Mouse (Mus musculus) layer of hippocampus, adult 9-11 months (tissue): Measurements from ENCODE around the gene 1700003E16Rik.

ENCODE experiments used
- DNase-seq: peaks from one replicate; pipeline ENCODE4 v3.0.0; 2022

Gene 1700003E16Rik

GRCm38 (mm10) chr6:83161442-83161841, 5.2 kb downstream of the 1700003E16Rik start:
- no peak for DNase-seq

DNA sequence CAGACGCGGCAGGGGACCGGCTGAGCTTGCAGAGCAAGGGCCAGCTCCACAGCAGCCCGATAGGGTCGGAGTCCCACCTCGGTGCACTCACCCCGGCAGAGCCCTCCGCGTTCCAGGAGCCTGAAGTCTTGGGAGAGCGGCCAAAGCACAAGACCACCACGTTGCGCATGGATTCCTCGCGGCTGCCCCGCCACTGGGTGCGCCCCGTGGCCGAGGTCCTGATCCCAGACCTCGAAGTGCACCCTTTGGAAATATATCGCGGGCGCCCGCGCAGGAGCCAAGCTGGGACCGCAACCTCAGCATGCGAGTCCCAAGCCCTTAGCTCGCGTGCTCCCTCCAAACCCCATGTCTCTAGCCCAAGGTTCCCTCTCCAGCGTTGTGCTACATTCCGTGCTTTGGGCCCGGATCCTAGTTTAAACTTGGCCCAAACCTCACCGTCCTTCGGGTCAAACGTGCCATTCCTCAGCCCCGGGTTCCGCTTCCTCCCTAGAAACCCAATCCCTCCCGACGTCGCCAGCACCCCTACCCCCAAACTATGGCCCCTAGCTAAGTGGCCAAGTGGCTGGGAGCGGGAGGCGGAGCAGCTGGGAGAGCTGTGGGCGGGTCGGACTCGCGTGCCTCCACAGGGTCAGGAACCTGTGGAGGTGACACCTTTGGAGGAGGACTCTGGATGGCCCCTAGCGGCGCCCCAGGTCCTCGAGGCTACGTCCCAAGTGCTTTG, 5.9 kb downstream of the 1700003E16Rik start:
- no peak for DNase-seq

GRCm38 (mm10) chr6:83162701-83163100, 6.5 kb downstream of the 1700003E16Rik start:
- DNase-seq = no peak

DNA sequence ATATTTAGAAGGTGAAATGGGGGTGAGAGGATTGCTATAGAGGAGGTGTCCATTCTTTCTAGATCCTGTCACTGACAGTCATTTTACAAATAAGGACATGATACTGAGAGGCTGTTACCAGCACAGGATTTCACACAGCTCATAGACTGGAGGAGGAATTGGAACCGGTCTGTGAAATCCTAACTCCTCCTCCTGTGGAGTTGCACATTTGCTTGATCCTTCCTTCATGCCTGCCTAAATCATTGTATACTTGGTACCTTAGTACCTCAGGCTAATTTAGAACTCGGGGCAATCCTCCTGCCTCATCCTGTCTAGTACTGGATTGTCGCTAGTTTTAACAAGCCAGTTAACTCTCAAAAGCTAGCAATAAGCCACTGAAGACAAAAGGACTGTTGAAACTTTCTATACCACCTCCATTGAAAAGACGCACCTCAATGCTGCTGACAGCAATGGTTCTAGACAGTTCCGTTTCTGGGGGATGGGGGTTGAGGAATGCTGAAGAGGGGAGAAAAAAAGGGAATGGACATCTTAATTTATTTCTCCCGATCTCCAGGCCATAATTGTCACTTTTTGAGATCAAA, 8.9 kb downstream of the 1700003E16Rik start:
- no peak for DNase-seq

DNA sequence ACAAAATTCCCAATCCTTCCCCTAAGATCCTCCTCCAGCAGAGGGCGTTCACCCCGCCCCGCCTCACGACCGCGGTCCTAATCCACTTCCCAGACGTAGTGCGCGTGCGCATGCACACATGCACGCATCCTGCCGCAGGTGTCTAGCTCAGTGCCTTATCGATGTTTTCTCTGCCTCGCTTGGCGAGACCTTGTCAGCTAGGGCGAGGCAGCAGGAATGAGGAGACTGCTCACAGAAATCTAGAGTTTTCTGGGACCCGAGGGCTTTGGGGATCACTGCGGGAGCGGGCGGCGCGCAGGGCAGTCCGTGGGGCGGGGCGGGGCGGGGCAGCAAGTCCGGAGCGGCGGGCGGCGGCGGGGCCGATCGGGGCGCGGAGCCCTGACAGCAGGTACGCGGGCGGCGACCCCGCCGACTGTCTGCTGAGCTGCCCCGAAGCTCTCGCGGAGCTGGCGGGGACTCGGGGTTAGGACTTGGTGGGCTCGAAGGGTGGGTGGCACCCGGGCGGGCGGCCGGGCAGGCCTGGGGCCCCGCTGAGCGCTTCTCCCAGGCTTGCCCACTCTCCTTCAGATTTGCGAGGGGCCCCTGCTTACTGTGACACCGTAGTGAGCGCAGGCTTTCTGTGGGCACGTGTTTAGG, 9.5 kb downstream of the 1700003E16Rik start, which contains the start of gene Dctn1:
Gene Dctn1 (plus strand): TSS at position 314 of the 636 bp plus-strand sequence.
- peak; percentile 93 for DNase-seq

- no peak for DNase-seq
Observed at GRCm38 (mm10) chr6:83166243-83166630, 10.0 kb downstream of the 1700003E16Rik start.

- no peak for DNase-seq
Observed at GRCm38 (mm10) chr6:83169872-83170271, 13.7 kb downstream of the 1700003E16Rik start.

DNA sequence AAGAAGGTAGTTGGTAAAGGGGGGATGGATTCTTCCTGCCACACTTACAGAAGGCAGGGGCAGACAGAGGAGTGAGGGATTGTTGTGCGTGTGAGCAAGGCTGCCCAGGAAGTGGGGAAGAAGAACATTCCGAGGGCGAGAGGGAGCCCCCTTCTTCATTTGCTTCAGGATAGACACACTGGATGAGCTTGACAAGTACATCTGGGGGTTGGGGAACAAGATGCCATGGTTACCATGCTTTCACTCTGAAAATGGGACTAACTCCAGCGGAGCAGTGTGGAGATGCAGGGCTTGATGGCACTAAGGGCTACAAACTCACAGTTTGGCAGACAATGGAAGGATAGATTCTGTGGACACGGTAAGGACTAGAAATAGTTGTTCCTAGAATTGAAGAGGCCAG, 14.9 kb downstream of the 1700003E16Rik start:
- DNase-seq = no peak

DNA sequence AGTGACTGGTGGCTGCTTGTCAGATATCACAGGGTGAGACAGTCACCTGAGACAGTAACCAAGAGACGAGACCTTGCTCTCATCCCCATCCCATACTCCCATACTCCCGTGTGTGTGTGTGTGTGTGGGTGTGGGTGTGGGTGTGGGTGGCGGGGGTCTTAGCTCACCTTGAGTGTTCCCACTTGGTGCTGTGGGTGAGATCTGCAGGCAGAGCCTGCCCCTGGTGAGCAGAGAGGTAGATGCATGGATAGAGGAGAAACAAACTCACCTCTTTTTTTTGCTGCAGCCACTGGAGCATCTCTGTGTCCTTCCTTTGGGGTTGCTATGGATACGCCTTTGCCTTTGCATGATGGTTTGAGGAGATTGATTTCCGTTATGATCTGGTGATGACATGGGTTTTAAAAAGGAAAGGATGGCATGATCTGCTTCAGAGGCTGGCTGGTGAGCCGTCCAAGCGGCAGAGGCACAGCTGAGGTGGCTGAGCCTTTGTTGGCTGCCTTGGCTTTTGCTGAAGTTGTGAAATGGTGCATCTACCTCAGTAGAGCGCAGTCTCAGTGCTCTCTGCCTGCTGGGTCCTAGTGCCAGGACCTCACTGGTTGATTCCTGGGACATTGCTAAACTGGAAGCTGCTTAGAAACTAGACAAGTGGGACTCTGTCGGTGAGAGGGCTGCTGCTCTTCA, 16.2 kb downstream of the 1700003E16Rik start:
- DNase-seq = peak; percentile 75

GRCm38 (mm10) chr6:83175996-83176395, 19.8 kb downstream of the 1700003E16Rik start:
- DNase-seq = no peak

DNA sequence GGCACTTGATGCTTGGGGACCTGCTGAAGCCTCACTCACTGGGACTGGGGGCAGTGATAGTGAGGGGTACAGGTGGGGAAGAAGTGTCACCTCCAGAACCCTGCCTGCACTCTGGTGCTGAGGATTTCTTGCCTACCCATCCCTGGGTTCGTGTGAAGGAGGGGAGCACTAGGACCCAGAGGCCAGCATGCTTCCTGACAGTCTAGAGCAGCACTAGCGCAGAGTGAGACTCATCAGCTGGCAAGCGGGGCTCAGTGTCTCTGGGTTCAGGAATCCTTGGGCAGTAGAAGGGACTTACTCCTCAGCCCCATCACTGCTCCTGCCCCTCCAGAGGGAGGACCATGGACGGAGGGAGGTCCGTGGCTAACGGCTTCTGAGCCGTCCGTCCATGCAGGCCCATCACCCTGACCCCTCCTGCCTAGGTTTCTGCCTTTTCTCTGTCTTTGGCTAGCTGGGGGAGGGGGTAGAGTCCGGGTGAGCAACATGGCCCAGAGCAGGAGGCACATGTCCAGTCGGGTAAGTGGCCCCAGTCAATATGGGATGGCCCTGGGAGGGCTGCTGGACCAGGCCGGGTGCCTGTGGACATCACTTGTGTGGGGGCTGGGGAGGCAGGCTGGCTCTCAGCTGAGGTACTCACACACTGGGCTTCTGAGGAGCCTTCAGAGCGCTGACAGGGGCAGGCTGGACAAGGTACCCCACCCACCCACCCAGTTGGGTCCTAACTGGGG, 23.4 kb downstream of the 1700003E16Rik start:
- DNase-seq = peak; percentile 69

DNA sequence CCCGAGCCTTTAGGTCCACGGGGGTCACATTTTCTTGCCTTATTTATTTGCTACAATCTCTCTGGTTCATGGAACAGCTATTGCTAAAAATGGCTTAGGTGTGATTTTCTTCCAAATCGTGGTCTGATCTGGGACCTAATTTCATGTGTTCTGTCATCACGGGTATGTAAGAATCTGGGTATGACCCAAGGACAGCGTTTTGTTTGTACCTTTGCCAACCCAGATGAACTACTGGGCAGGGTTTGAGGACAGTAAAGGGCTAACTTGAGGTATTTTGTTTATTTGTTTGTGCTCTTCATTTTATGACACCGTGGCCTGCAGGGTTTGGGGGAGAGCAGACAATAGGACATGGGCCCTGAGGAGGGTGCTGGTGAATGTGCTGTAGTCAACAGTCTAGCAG, 24.4 kb downstream of the 1700003E16Rik start:
- DNase-seq = no peak

DNA sequence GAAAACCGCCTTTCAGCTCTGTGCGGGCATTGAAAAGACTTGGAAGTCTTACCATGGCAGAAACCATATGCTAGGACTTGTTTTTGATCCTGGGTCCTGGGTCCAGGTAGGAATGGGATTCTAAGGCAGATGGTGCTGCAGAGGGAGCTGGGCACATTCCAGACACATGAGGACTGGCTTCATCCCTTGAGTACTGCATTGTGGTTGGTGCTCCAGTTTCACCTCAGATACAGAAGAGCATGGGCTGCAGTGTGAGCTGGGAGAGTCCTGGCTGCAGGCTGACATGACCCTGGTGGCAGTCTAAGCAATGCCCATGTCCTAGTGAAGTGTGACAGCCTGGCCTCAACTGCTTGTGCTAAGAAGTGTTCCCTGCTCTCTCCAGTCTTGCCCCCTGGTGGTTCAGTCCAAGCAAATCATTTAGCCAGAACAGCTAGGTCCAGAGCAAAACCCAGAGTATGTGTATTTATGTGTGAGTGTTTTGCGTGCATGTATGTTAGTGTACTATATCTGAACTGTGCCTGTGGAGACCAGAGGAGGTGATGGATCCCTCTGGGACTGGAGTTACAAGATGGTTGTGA, 28.7 kb downstream of the 1700003E16Rik start:
- DNase-seq = no peak

DNA sequence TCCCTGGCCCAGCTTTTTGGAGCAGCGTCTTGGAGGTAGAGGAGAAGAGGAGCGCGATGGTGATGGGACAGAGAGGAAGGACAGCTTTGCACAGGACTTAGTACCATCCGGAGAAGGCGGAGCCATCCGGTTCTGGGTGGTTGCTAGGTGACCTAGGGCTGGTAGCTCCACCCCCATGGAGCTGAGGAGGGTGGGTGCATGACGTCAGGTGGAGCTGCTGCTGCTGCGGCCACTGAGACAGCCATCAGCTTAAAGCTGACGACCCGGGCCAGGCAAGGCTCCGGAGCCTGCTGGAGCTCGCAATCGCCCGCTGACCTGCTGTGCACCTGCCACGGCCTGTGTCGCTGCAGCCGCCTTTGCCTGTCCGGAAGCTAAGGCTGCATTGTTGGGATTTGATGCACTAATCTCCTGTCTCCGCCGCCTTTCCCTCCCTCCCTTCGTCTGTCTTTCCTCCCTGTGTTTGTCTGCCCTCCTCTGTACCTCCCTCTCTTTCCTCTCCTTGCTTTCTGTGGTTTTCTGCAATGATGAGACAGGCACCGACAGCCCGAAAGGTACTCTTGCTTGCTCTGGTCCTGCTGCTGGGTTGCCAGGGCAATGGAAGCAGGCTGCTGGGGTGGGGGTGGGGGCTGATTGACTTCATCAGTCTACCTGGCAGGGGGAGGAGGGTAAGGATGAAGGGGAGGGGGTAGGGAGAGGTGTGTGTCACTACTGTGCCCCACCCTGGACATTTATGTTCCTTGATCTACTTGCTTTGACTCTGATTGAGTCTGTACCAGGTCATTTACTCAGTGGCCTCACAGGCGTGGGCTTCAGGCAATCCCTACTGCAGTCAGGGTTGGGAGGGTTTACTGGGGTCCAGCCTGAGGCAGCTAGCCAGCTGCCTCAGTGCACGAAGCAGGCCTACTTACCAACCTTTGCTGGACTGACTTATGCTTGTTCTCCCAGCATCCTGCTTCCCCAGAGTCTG, 30.0 kb downstream of the 1700003E16Rik start:
- DNase-seq = peak; percentile 95

DNA sequence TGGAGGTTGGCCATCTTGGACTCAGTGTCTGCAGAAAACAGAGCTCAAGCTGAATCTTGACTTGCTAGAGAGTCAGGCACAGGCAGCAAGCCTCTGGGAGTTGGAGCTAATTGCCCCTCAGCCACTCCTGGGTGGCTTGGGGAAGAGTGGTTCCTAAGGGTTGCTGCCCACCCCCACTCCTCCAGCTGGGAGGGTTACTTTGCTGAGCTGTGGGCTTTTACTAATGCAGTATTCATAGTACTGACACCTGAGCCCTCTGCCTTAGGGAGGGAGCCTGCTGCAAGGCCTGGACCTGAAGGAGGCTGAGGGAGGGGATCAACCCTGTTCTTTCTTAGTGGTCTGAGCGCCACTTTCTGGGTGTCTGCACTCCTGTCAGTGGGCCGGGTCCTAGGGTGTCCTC, 30.7 kb downstream of the 1700003E16Rik start:
- DNase-seq = no peak

DNA sequence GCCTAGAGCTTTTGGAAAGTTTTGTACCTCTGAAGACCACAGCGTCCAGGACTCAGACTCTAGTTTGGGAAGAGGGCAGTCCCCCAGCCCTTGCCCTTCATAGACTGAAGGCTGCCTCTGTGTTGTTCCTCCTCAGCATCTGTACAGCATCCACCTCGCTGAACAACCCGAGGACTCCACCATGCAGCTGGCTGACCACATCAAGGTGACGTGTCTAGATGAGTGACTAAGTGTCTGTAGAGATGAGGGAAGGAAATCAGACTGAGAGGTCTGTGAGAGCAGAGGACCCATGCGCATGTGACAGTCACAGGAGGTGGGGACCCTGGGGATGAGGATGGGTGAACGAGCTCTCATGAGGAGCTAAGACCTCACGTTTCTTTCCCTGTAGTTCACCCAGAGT, 37.4 kb downstream of the 1700003E16Rik start:
- no peak for DNase-seq

DNA sequence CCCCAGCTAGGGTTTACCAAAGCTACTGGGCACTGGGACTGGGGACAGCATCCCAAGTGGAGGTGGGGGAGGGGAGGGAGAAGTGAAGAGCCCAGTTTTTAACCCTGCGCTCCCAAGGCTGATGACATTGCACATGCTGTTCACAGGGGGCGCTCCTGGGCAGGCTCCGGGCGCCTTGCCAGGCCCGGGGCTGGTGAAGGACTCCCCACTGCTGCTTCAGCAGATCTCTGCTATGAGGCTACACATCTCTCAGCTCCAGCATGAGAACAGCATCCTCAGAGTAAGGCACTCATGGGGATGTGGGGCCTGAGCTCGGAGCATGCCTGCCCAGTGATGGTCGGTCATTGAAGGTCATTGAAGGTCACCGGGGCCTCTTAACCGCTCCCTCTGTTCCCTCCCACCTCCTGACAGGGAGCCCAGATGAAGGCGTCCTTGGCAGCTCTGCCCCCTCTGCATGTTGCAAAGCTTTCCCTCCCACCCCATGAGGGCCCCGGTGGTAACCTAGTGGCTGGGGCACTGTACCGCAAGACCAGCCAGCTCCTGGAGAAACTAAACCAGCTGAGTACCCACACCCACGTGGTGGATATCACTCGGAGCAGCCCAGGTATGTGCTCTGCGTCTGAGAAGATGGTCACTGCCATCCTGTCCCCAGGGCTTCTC, 41.3 kb downstream of the 1700003E16Rik start:
- DNase-seq = peak; percentile 63

DNA sequence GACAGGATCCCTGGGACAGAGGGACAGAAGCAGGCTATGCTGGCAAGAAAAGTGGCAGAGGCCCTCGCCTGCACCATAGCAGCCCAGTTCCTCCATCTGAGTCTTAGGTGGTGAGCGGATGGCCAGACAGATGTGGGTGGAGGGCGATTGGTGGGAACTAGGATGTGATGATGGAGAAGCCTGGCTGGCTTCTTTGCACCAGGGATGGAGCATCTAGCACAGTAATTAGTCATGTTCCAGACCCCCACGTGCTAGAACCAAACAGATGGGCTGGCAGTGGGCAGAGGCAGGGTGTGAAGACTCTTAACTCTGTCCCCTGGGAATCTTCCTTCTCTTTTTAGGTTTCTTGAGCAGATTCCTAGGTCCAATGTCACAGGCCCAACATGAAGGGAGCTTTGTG, 47.1 kb downstream of the 1700003E16Rik start:
- DNase-seq = no peak

DNA sequence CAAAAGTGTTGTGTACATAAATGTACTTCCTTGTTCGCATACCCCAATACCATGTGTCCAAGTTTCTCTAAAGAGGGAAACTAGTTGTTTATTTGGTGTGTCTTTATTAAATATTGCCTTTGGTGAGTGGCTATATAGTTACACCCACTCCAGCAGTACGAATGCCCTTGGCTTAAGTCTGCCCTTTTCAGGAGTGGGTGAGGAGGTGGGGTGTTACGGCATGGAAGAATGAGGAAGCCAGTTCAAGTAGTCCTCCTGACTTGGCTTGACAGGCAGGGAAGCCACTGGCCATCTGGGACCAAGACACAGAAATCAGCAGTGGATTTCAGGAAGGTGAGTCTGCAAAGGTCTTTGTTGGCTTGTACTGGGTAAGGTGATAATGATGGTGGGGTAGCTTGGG, 49.6 kb downstream of the 1700003E16Rik start:
- DNase-seq = no peak

DNA sequence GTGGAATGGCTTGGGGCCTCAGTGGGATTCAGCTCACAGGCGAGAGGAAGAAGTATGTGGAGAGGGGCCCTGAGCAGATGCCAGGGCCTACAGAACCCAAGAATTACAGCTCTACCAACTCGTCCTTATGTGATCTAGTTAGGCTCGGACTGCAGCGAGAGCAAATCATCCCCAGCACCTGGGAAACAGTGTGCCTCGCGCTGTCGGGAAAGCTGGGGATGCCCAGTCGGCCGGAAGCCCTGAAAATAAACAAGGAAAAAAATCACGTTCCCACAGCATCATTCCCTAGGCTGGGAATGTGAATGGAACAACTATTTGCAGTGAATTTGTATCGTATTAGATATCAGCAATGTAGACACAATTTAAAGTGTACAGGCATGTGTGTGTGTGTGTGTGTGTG, 50.1 kb downstream of the 1700003E16Rik start:
- no peak for DNase-seq
